Mouse (Mus musculus) embryo, embryonic 9.5 days (tissue): Measurements from ENCODE around the gene Tbc1d13.
A peak's percentile ranks its signal among the peaks of the same experiment; 100 is the strongest.
"Not testable (repeated sequence)": the region's sequence is repeated elsewhere in the genome, so short reads cannot be mapped to it uniquely, and the experiment has no call there.

Experiments
- DNase-seq: peaks from one replicate; pipeline ENCODE4 v3.0.0-alpha.2; 2017; ENCODE audit errors: extremely low spot score

Tbc1d13 gene

DNA sequence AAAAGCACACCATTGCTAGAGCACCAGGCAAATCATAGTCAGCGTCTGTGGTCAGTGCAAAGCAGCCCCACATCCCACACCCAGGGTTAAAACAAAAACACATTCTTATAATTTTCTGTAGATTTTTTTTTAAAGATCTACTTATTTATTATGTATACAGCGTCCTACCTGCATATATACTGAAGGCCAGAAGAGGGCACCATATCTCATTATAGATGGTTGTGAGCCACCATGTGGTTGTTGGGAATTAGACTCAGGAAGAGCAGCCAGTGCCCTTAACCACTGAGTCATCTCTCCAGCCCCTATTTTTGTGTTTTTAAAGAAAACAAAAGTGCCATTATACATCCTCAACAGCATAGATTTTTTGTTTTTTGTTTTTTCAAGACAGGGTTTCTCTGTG is 4.8 kb upstream of the Tbc1d13 start:
- DNase-seq = peak; percentile 24

DNA sequence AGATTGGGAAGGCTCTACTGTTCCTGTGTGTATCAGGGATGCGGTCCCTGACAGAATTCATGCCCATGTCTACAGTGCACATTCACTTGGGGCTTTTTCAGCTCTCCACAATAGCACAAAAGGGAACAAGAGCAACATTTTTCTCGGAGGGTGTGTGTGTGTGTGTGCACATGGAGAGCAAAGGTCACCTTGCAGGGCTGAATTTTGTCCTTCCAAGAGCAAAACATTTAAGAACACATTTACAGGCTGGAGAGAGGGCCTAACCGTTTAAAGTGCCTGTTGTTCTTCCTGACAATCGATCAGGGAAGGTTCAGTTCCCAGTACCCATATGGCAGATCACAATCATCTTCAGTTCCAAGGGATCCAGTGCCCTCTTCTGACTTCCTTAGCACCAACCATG is 3.4 kb upstream of the Tbc1d13 start:
- no peak for DNase-seq

DNA sequence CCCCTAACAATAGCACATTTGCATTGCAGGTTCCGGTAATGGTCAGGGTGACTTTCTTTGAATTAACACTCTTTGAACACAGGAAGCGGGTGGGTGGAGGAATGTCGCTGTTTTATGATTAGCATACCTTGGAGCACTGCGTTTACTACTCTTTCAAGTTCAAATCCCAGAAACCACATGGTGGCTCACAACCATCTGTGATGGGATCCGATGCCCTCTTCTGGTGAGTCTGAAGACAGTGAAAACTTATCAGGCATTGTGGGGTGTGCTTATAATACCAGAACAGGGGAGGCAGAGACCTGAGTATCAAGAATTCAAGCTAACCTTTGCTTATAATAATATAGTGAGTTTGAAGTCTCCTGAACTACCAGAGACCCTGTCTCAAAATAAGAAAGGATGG is 2.3 kb upstream of the Tbc1d13 start:
- not testable (repeated sequence) for DNase-seq

DNA sequence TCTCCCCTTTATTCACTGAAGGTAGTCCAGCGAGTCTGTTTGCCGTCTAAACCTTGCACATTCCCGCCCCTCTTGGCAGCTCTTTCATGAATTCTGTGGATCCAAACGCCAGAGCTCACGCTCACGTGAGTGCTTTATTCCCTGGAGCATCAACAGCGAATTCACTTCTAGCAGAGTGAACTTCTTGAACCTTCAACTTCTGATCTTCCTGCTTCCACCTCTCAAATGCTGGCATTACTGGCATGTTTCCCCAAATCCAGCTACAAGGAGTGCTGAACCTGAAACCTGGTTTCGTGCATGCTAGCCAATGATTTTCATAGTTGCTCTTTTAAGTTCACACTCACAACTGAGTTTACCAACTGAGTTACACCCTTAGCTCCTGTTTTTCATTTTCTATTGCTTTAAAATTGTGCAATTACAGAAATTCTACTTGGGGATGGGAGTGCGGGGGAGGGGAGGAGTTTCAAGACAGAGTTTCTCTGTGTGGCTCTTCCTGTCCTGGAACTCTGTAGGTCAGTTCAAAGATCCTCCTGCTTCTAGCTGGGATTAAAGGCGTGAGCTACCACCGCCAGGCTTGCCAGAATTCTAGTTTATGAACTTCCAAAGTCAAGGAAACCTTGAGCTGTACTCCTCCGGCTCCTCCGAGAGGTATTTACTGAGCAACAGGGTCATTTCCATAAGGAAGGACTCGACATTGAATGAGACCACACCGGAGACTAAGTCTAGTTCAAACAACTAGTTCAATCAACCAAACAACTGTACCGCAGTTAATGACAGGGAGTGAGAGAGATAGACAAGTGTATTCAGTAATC is 539 bp upstream of the Tbc1d13 start:
- peak; percentile 9 for DNase-seq

DNA sequence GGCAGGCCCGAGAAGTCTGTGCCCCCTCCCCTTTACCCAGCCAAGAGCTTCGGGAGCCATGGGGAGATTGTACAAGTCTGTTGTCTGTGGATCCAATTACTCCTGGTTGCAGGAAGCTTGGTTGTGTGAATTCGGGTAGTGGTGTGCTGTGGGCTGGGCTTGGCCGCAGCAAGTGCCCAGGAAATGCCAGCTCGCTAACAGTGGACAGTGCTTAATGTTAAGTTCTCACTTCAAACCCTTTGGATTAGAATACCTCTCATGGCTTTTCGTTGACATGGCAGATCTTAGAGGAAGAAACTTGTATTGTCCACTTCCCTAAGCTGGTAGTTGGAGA is 799 bp downstream of the Tbc1d13 start:
- DNase-seq = no peak

DNA sequence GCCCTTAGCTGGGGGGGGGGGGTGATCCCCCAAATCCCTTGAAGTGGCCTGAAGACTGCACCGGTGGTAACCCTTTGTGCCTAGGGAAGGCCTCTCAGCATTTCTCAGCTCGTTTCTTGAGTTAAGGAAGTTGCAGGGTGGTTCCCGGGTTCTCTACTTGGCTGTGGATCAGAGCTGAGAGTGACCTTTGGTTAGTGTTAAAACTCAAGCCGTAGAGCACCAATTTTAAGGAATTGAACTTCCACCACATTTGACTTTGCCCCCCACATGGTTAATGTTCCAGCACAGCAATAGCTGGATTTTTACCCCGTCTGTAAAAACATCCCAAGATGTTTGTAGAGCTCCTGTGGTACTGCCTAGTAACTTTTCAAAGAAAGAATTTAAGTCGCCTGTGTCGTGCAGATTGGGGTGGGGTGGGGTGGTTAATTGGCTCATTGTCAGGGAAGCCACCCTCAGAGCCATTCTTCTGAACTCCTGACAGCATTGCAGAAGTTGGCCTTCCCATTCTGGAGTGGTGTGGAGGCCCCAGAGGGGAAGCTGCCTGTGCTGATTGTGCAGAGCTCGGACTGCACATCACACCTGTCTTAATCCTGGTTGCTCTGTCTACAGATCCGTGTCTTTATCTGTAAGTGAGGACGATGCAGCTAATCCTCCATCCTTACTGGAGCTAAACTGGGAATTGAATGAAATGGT is 1.5 kb downstream of the Tbc1d13 start:
- no peak for DNase-seq

DNA sequence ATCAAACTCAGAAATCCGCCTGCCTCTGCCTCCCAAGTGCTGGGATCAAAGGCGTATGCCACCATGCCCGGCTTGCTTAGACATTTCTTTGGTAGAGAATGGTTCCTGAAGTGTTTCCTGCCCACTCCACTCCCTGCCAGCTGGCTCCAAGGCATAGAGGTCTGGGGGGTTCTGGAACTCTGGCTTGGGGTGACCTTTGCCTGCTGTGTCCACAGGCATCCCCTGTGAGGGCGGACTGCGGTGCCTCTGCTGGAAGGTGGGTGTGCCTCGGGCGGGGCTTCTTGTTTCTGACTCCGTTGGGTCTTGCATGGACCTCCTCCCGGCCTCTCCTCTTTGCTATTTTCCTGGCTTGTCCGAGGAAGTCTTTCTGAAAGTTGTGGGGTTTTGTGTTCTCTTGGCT is 2.9 kb downstream of the Tbc1d13 start:
- no peak for DNase-seq

DNA sequence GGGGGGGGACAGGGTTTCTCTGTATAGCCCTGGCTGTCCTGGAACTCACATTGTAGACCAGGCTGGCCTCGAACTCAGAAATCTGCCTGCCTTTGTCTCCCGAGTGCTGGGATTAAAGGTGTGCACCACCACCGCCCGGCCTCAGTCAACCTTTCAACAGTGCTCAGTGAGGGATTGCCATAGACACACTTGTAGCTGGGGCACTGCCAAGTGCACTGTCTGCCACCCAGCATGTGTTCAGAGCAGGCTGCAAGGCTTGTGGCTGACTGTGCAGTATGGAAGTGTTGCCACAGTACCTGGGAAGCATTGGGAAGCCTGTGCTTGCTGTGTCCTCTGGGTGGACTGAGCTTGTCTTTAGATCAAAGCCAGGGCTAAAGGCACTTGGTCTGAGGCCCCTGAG is 6.5 kb downstream of the Tbc1d13 start:
- not testable (repeated sequence) for DNase-seq

DNA sequence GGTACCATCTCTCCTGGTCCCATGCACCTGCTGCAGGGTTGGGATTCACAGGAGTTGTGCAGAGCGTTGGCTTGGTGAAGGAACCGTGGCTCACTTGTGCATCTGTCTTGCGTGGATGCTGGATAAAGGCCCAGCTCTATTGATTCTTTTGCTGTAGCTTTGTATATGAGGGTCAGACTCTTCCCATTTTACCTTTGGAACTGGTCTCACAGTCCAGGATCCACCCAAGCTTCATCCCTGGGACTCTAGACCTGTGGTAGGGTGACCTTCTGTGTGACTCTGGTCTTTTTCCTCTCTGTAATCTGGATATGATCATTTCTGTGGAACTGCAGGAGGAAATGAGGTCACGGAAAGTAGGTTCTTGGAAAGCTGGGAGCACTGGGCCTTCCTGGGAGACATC is 10.9 kb downstream of the Tbc1d13 start:
- no peak for DNase-seq

DNA sequence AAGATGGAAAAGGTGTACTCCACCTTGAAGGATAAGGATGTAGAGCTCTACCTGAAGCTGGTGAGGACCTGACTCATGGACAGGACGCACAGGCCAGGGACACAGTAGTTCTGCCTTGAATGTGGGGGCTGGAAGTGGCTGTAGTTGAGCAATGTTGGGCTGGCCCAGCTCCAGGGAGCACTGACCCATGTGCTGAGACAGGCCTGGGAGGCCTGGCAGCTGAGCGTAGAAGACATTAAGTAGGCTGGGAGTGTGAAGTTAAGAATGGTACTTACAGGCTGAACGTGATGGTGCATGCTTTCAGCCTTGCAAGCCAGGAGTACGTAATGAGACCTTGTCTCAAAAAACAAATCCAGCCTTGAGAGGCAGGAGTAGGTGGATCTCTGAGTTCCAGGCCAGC is 13.9 kb downstream of the Tbc1d13 start:
- no peak for DNase-seq

DNA sequence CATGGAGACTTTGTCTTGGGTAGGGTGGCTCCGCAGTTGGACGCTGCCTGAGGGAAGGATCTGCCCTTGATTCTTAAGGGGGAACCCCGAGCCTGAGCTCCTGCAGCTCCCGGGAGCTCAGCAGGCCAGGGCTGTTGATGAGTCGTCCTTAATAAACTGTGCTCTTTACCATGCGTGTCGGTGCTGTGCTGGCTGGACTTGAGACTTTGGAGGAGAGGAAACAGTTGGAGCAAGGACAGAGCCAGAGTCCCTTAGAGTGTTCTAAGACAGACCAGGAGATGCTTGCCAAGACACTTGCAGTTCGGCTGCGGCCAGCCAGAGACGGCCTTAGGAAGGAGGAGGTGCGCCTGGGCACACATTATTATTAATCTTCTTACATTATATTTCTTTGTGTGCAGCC is 18.3 kb downstream of the Tbc1d13 start:
- no peak for DNase-seq

DNA sequence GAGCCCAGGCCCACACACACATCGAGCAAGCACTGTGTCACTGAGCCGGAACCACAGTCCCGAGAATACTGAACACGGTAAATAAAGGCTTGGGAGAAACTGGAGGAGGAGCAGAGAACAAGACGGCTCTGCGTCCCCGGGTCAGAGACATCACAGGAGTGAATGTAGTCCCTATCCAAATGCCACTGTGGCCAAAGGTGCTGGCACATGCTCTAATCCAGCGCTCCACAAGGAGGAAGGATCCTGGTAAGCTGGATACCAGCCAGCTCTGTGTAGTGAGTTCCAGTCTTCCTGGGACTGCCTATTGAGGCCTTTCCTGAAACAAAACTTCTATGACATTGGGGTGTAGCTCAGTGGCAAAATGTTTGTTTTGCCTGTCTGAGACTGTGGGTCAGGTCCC is 19.1 kb downstream of the Tbc1d13 start:
- no peak for DNase-seq

DNA sequence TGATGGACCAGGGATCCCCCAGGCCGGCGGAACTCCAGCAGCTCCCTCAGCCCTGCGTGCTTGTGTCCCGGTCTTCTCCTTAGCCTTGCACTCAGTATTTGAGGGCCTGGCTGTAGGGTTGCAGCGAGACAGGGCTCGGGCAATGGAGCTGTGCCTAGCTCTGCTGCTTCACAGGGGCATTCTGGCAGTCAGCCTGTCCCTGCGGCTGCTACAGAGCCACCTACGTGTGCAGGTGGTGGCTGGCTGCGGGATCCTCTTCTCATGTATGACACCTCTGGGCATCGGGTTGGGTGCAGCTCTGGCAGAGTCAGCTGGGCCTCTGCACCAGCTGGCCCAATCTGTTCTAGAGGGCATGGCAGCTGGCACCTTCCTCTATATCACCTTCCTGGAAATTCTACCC is 26.3 kb downstream of the Tbc1d13 start:
- DNase-seq = not testable (repeated sequence)

DNA sequence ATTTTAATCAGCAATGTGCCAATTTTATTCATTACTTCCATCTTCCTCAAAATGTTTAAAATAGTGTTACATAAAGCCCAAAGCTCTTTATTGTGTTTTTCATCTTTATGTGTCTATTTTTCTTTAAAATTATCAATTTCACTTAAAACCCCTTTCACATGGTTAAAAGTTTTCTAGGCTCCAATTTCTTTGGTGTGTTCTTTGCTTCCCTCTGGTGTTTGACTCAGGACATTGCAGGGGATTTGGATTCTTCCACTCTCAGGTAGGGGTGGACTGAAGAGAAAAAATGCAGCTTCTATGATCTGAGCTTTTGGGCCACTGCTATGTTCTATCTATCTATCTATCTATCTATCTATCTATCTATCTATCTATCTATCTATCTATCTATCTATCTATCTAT is 28.3 kb downstream of the Tbc1d13 start:
- DNase-seq = peak; percentile 45

DNA sequence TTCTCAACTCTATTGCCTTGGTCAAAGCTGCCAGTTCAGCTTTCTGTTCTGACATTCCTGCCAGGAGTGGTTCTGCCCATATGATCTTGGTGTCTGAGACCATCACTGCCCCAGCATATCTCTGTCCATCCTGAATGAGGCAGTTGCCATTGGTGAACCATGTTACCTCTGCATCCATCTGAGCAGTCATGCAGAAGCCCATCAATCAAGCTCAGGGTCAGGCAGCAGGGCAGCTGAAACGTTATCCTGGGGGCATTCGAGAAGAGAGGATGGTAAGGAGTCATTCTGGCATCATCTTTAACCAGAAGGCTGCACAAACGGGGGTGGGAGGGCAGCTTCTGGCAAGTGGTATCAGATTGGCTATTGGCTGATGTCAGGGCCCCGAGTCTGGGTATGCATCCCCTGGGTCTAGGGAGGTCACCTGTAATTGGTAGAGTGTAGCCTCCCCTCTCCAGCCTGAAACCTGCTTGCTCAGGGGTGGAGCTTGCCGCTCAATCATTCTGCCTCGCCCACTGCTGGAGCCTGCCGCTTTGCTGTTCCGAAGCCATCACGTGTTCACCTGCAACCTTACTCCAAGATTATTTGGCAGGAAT is 30.9 kb downstream of the Tbc1d13 start:
- DNase-seq = no peak

DNA sequence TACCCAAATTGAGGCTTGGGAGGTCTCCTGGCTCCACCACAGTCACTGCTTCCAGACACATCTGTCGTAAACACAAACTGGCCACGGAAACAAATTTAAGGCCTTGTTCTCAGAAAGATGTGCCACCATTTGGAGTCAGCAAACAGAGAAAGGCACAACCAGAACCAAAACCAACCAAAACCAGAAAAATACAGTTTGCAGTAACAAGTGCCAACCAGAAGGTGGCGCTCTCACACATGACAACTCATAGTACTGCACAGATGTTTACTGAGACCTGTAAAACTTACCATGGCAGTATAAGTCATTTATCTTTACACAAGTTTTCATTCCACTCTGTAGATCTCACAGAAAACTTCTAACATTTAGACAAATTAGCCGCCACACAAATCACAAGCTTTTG is 33.1 kb downstream of the Tbc1d13 start:
- no peak for DNase-seq

DNA sequence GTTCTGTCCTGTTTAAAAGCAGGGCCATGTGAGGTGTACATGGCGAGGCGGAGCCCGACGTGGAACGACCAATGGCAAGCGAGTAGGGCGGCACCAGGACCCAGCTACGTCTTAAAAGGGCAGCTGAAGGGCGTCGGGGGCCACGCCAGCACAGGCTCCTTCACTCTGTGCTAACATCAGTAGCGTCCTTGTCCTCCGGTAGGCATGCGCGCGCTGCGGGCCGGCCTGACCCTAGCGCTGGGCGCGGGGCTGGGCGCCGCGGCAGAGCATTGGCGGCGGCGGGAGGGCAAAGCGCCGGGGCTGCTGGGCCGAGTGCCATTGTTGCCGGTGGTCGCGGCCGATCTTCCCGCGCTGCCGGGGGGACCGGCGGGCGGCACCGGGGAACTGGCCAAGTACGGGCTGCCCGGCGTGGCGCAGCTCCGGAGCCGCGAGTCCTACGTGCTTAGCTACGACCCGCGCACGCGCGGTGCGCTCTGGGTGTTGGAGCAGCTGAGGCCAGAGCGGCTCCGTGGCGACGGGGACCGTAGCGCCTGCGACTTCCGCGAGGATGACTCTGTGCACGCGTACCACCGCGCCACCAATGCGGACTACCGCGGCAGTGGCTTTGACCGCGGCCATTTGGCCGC is 37.9 kb downstream of the Tbc1d13 start, which contains the start of gene Endog:
TSS of gene Endog (plus strand) at position 123 of the 626 bp plus-strand sequence.
- DNase-seq = peak; percentile 88

DNA sequence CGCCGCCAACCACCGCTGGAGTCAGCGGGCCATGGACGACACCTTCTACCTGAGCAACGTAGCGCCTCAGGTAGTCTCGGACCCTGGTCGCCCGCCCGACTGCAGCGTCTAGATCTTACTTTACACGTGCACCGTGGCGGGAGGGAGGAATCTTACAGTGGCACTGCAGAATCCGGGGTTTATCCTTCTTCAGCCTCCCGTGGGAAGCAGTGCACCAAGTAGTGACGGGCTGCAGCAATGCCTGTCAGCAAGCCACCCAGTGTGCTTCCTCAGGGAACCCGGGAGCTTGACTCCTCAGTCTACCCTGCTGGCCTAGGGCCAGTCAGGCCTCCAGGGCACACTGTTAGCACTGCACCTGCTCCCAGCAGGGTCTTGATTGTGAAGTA is 38.4 kb downstream of the Tbc1d13 start:
- no peak for DNase-seq

DNA sequence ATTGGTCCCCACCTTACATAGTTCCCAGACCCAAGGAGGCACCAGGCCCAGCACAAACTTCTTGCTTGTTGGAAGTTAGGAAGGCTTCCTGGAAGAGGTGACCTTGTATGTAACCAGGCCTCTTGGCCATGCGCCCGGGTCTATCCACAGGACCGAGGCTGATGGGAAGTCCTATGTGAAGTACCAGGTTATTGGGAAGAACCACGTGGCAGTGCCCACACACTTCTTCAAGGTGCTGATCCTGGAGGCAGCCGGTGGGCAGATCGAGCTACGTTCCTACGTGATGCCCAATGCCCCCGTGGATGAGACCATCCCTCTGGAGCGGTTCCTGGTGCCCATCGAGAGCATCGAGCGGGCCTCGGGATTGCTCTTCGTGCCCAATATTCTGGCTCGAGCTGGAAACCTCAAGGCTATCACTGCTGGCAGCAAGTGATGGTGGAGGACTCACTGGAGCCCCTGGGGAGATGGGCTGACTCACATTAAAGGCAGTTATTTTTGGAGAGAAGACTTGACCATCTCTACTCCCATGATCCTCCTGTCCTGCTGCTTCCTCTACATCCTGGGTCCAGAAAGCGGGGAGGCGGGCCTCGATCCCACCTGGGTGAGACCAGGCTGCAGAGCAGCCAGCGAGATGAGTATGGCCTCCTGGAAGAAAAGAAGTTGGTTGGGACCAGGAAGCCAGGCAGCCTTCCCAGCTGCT is 40.1 kb downstream of the Tbc1d13 start:
- no peak for DNase-seq

DNA sequence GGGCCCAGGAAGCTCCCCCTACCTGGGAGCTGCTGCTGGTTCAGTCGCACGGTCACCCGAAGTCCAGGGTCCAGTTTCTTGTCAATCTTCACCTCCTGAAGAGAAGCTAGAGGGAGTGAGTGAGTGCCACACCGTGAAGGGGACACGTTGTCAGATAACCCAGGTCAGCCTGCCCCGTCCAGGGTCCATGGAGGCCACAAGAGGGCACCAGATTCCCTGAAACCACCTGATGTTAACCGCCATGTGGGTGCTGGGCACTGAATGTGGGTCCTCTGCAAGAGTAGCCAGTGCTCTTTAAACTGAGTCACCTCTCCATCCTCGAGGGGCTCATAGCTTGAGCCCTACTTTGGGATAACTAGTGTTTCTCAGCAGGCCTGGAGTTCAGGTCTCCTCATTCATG is 42.4 kb downstream of the Tbc1d13 start:
- no peak for DNase-seq

DNA sequence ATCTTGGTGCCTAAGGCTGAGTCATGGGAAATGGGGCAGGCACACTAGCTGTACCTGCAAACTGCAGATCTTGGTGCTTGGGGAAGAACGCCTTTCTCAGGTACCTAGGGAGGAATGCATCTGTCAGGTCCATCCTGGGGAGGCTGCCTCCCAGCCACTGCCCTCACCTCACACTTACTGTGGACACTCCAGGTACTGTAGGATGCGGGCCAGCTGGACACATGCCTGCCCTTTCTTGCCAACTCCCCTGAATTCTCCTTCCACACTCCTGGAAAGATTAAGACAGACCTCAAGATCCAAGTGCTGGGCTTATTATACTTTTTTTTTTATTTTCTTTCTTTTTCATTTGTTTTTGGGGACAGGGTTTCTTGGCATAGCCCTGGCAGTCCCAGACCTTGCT is 43.0 kb downstream of the Tbc1d13 start:
- no peak for DNase-seq
